Mouse (Mus musculus): ENCODE measurements around the gene Sort1. TPM values are rescaled to one million over a fixed set of nuclear protein-coding genes. Genes with fewer than 3 reads are reported as not detected.

Sort1 gene
- total RNA-seq, 2 experiments from 2014 or later: 17.1 to 18.9 TPM

DNA sequence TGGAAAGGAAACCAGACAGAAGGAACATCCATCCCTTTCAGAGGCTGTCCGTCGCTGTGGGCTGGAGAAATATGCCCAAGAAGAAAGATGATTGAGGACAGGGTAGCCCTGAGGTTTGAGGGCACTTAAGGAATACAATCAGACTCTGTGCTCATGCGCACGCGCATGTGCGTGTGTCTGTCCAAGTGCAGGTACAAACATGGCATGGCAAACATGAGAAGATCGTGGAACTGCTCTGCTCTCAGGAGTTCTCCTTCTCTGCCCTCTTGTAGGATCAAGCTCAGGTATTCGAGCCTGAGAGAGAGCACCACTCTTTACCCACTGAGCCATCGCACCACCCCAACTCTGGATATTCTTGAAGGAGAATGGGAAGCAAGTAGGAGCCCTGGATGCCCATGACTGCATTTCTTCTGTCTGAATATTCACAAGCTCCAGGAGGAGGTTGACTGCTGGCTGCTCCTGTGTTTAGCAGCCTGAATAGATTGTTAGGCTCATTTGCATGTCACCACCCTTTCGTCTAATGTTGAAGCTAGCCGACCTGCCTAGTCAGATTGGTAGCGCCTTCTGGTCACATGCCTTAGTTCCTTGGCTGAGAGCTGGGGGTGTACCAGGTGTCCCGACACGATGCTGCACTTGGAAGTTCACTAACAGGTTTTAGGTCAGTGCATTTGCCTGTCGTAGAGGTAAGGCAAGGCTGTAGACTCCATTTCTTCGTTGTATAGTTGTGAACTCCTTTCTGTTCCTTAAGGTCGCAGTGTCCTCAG lies 7.3 kb downstream of the Sort1 start:
- intact Hi-C loops (cut with DNase I): no loop called here
- DNase-seq (ENCODE audit: low spot score): no peak

- intact Hi-C loops (cut with DNase I): no loop called here
- DNase-seq (ENCODE audit: low spot score): no peak
Measured at GRCm38 (mm10) chr3:108294398-108294797, 10.5 kb downstream of the Sort1 start.

DNA sequence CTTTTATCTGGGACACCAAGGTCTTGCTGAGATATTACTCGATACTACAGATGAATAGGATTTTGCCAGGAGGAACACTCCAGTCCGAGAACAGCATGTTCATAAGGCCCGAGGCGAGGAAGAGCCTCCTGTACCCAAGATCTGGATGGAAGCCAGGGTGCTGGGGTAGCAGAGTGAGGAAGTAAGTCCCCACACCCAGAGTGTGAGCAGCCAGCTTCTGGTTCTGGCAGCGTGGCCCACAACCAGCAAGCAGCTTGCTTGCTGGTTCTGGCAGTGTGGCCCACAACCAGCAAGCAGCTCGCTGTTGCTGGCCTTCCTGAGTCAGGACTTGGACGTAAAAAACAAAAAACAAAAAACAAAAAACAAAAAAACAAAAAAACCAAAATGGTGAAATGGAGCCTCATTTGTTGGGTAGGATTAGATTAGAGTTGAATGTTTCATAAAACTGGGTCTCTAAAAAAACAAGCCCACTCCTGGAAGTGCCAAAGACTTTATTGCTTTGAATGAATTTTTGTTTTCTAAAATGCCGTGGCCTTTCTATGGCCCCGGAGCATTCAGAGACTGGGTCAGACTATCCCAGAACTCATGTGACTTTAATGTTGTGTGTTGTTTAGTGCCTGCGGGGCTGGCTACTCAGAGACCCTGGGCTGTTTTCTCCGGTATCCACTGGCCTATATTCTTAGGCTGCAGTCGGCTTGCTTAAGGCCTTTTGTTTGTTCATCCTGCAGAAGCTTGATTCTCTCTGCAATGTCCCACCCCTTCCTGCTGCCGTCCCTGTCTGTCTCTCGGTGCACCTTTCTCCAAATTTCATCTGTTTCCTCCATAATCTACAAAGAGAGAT lies 11.7 kb downstream of the Sort1 start:
- peak; percentile 60 for DNase-seq (ENCODE audit: low spot score)
- intact Hi-C loops (cut with DNase I): no loop called here

DNA sequence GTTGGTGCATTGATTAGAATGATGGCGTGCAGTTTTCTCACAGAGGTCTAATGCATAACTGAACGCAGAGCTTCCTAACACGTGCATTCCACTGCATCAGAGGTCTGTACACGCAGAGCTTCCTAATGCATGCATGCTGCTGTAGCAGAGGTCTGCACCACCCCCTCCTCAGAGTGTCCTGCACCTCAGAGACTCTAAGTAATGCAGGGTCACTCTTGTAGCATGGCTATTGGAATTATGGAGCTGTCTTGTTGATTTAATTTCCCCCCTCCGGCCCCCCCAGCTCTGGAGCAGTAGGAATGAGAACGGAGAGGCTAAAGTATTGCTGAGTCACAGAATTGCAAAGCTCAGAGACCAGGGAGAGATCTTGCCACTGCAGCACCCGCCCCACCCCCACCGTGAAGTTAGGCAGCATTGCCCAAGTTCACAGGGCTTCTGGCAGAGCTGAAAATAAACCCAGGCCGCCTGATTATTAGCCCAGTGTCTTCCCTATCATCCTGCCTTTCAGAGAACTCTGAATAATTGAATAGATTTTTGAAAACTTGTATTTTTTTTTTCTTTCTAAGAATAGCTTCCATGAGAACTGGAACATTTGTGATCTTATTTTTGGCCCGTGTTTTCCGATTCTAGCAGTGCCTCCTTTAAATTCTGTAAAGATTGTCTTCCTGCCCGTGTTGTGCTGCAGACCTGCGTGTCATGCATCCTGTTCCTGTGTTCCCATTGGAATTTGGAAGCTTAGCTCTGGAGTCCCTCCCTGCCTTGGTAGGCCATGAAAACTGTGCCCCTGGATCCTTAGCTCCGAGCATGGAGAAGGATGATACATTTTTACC lies 12.6 kb downstream of the Sort1 start:
- intact Hi-C loops (cut with DNase I): no loop called here
- DNase-seq (ENCODE audit: low spot score): peak; percentile 24

GRCm38 (mm10) chr3:108297050-108297419 lies 13.2 kb downstream of the Sort1 start:
- no peak for DNase-seq (ENCODE audit: low spot score)
- intact Hi-C loops (cut with DNase I): no loop called here

GRCm38 (mm10) chr3:108297603-108298553 lies 14.0 kb downstream of the Sort1 start:
- DNase-seq (ENCODE audit: low spot score): no peak

GRCm38 (mm10) chr3:108300455-108301030 lies 16.7 kb downstream of the Sort1 start:
- intact Hi-C loops (cut with DNase I): no loop called here
- DNase-seq (ENCODE audit: low spot score): no peak

More at GRCm38 (mm10) chr3:108297603-108298553, 14.0 kb downstream of the Sort1 start:
- intact Hi-C loops (cut with DNase I): no loop called here

GRCm38 (mm10) chr3:108303683-108304082 lies 19.8 kb downstream of the Sort1 start:
- DNase-seq (ENCODE audit: low spot score): no peak
- intact Hi-C loops (cut with DNase I): no loop called here

GRCm38 (mm10) chr3:108304747-108305146 lies 20.9 kb downstream of the Sort1 start:
- no peak for DNase-seq (ENCODE audit: low spot score)
- intact Hi-C loops (cut with DNase I): no loop called here

GRCm38 (mm10) chr3:108306387-108306786 lies 22.5 kb downstream of the Sort1 start:
- intact Hi-C loops (cut with DNase I): no loop called here

GRCm38 (mm10) chr3:108307485-108307884 lies 23.6 kb downstream of the Sort1 start:
- no peak for DNase-seq (ENCODE audit: low spot score)
- intact Hi-C loops (cut with DNase I): no loop called here

More at GRCm38 (mm10) chr3:108306387-108306786, 22.5 kb downstream of the Sort1 start:
- no peak for DNase-seq (ENCODE audit: low spot score)

- intact Hi-C loops (cut with DNase I): no loop called here
Measured at GRCm38 (mm10) chr3:108310921-108311341, 27.0 kb downstream of the Sort1 start.

DNA sequence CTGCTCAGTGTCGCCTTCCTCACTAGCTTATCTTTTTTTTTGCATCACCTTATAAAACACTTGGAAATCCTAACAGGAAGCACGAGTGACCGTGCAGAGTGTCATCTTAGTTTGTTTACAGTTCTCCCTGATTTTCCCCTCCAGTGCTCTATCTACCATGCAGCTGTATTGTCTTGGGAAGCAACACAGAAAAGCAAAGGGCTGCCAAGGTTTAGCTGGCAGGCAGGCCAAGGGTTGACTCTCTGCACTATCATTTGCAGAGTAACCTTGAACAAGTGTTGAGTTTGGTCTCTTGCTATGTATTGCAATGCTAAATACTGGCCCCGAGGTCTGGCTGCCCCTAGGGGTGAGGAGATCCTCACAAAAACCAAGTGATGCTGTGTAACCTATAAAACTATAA lies 27.8 kb downstream of the Sort1 start:
- intact Hi-C loops (cut with DNase I): no loop called here
- no peak for DNase-seq (ENCODE audit: low spot score)

More at GRCm38 (mm10) chr3:108310921-108311341, 27.0 kb downstream of the Sort1 start:
- no peak for DNase-seq (ENCODE audit: low spot score)

- DNase-seq (ENCODE audit: low spot score): no peak
- intact Hi-C loops (cut with DNase I): no loop called here
Measured at GRCm38 (mm10) chr3:108312414-108312813, 28.5 kb downstream of the Sort1 start.

DNA sequence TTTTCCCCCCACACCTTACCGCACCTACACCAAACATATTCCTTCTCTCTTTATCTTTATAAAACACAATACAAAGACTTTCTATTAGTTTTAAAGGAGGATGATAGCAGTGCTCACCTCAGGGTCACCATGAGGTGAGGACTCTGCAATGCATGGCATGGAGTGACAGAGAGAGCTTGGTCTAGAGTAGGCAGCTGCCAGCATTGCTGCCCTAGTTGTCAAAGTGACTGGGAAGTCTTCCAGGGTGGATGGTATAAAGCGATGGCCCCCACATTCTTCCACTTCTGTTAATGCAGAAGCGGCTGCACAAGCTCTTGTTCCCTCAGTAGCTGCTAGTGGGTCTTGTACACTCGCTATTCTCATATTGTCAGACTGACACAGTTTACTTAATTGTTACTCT lies 29.3 kb downstream of the Sort1 start:
- intact Hi-C loops (cut with DNase I): no loop called here
- no peak for DNase-seq (ENCODE audit: low spot score)

- intact Hi-C loops (cut with DNase I): no loop called here
- no peak for DNase-seq (ENCODE audit: low spot score)
Measured at GRCm38 (mm10) chr3:108314038-108314675, 30.3 kb downstream of the Sort1 start.

DNA sequence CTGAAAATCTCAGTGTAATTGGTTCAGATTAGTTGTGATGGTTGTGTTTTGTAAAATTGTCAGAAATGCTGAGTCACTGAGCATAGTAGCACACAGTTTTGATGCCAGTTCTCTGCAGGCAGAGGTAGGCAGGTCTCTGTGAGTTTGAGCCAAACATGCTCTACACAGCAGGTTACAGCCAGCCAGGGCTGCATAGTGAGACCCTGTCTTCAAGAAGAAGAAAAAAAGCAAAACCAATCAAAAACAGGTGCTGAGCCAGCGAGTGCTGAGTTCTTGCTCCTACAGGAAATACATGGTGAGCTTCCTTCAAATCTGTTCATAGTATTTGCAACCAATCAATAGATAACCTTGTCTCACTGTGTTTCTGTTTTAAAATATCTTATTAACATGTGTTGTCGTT lies 34.6 kb downstream of the Sort1 start:
- intact Hi-C loops (cut with DNase I): loop anchor here (5.0 kb wide), 1 partner anchor 36 kb away; the partner anchor contains the start of gene Sort1
- no peak for DNase-seq (ENCODE audit: low spot score)

DNA sequence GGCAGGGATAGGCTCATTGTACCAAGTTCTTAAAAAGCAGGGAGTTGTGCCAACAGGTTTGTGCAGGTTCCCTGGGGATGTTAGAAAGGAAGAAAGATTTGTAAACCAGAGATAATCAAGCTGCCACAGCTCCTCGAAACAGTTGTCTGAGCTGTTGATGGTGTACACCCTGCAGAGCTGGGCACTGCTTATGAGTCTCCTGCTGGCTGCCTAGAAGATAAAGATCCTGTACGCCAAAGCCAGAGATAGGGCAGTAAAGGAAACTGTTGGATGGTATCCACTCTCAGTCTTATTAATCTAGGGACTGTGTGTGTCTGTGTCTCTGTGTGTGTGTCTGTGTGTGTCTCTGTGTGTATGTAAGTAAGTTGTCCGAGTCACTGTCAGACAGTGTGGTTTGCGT lies 37.8 kb downstream of the Sort1 start:
- no peak for DNase-seq (ENCODE audit: low spot score)
- intact Hi-C loops (cut with DNase I): no loop called here

Measured in heart, postnatal 25 days (tissue).